Mouse (Mus musculus): Measurements from ENCODE around the gene Ubr4.
"Not testable (repeated sequence)": the region's sequence is repeated elsewhere in the genome, so short reads cannot be mapped to it uniquely, and the experiment has no call there.

Gene Ubr4

GRCm38 (mm10) chr4:139357211-139357610 lies 4.8 kb downstream of the Ubr4 start:
- in situ Hi-C loops (cut with MseI, MboI), result no loop called here

GRCm38 (mm10) chr4:139360761-139361548 lies 8.5 kb downstream of the Ubr4 start:
- in situ Hi-C loops (cut with MseI, MboI), result no loop called here

GRCm38 (mm10) chr4:139367336-139367735 lies 14.9 kb downstream of the Ubr4 start:
- in situ Hi-C loops (cut with MseI, MboI), result no loop called here

- in situ Hi-C loops (cut with MseI, MboI), result no loop called here
Measured at GRCm38 (mm10) chr4:139368038-139368437, 15.6 kb downstream of the Ubr4 start.

GRCm38 (mm10) chr4:139373130-139373529 lies 20.7 kb downstream of the Ubr4 start:
- in situ Hi-C loops (cut with MseI, MboI), result no loop called here

- in situ Hi-C loops (cut with MseI, MboI), result no loop called here
Measured at GRCm38 (mm10) chr4:139373531-139373930, 21.1 kb downstream of the Ubr4 start.

- in situ Hi-C loops (cut with MseI, MboI), result no loop called here
Measured at GRCm38 (mm10) chr4:139379719-139380118, 27.3 kb downstream of the Ubr4 start.

GRCm38 (mm10) chr4:139380207-139380748 lies 27.9 kb downstream of the Ubr4 start:
- in situ Hi-C loops (cut with MseI, MboI), result no loop called here

- in situ Hi-C loops (cut with MseI, MboI), result no loop called here
Measured at GRCm38 (mm10) chr4:139380775-139381451, 28.5 kb downstream of the Ubr4 start.

GRCm38 (mm10) chr4:139381452-139381845 lies 29.0 kb downstream of the Ubr4 start:
- in situ Hi-C loops (cut with MseI, MboI), result no loop called here

- in situ Hi-C loops (cut with MseI, MboI), result no loop called here
Measured at GRCm38 (mm10) chr4:139382231-139382630, 29.8 kb downstream of the Ubr4 start.

- in situ Hi-C loops (cut with MseI, MboI), result not testable (repeated sequence)
Measured at GRCm38 (mm10) chr4:139385841-139386240, 33.4 kb downstream of the Ubr4 start.

GRCm38 (mm10) chr4:139386869-139387319 lies 34.5 kb downstream of the Ubr4 start:
- in situ Hi-C loops (cut with MseI, MboI), result no loop called here

- in situ Hi-C loops (cut with MseI, MboI), result no loop called here
Measured at GRCm38 (mm10) chr4:139389557-139389956, 37.1 kb downstream of the Ubr4 start.

GRCm38 (mm10) chr4:139395431-139395830 lies 43.0 kb downstream of the Ubr4 start:
- in situ Hi-C loops (cut with MseI, MboI), result no loop called here

- in situ Hi-C loops (cut with MseI, MboI), result no loop called here
Measured at GRCm38 (mm10) chr4:139400487-139400886, 48.1 kb downstream of the Ubr4 start.

GRCm38 (mm10) chr4:139403214-139403613 lies 50.8 kb downstream of the Ubr4 start:
- in situ Hi-C loops (cut with MseI, MboI), result no loop called here

- in situ Hi-C loops (cut with MseI, MboI), result no loop called here
Measured at GRCm38 (mm10) chr4:139411351-139411750, 58.9 kb downstream of the Ubr4 start.

- in situ Hi-C loops (cut with MseI, MboI), result no loop called here
Measured at GRCm38 (mm10) chr4:139417868-139418267, 65.5 kb downstream of the Ubr4 start.

- in situ Hi-C loops (cut with MseI, MboI), result no loop called here
Measured at GRCm38 (mm10) chr4:139421621-139422020, 69.2 kb downstream of the Ubr4 start.

- in situ Hi-C loops (cut with MseI, MboI), result no loop called here
Measured at GRCm38 (mm10) chr4:139422409-139422808, 70.0 kb downstream of the Ubr4 start.

GRCm38 (mm10) chr4:139423270-139423669 lies 70.9 kb downstream of the Ubr4 start:
- in situ Hi-C loops (cut with MseI, MboI), result no loop called here

- in situ Hi-C loops (cut with MseI, MboI), result no loop called here
Measured at GRCm38 (mm10) chr4:139430176-139430575, 77.8 kb downstream of the Ubr4 start.

Data from mouse trophoblast stem cell (cell line).